Mouse (Mus musculus): ENCODE results near the gene Naa38.

DNA sequence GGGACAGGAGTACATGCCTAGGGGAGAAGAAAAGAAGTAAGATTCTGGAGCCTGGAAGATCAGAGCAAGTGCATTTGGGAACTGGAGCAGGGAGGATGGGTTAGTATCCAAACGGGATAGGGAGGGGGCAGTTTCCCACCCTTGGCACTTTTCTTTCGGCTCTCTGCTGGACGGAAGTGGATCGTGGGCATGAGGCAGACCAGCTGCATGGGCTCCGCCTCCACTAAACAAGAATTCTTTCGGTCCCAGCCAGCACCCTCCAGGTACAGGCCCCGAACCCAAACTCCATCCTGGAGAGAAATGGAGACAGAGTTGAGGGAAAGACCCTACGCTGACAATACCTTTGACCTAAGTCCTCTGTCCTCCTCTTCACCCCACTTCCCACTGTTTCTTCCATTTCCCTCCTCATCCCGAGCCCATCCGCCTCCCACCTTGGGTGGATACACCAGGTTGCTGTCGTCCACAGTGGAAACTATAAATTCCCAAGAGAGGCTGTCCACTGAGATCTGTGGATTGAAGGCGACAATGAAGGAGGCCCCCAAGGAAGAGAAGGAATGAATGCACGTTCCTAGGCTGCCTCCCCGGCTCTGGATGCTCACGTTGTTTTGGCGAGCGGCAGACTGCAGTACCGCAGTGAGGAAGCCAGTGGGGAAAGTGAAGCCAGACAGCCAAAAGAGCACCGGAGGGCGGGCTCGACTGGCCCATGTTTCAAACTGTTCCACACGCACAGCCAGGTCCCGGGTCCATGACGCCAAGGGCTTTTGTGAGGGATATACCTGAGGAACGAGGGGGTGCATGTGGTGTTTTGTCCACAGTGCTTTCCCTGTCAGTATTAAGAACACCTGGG lies 26.1 kb downstream of the Naa38 start:
- TF ChIP-seq CTCF (IDR thresholded peaks at IDR 0.05; ENCODE audit: borderline replicate concordance, extremely low read depth, insufficient read depth, insufficient read length) (no peak), POLR2A (IDR thresholded peaks at IDR 0.05; ENCODE audit: borderline replicate concordance, extremely low read depth, insufficient read depth, insufficient read length, poor library complexity, severe bottlenecking) (no peak)
